Mouse (Mus musculus) T-helper 2 cell (primary cell): Measurements from ENCODE around the gene Il24.

Source experiments
- in situ Hi-C: fragments of 300-600 bp; cut with MboI, MseI; formaldehyde crosslinking; loops from one replicate; pipeline ENCODE4 v1.15.1; 2025; ENCODE audit warnings: high pct_unique_total_duplicates

Gene Il24

GRCm38 (mm10) chr1:130855723-130856122 lies 31.5 kb downstream of the Il24 start:
- in situ Hi-C loops: no loop called here

GRCm38 (mm10) chr1:130854819-130855218 lies 32.4 kb downstream of the Il24 start:
- in situ Hi-C loops: no loop called here

GRCm38 (mm10) chr1:130850405-130850804 lies 36.8 kb downstream of the Il24 start:
- in situ Hi-C loops: no loop called here

- in situ Hi-C loops: no loop called here
Observed at GRCm38 (mm10) chr1:130849530-130850214, 37.6 kb downstream of the Il24 start.

- in situ Hi-C loops: no loop called here
Observed at GRCm38 (mm10) chr1:130844516-130844915, 42.7 kb downstream of the Il24 start.

- in situ Hi-C loops: no loop called here
Observed at GRCm38 (mm10) chr1:130841621-130842020, 45.6 kb downstream of the Il24 start.

- in situ Hi-C loops: no loop called here
Observed at GRCm38 (mm10) chr1:130840599-130841379, 46.5 kb downstream of the Il24 start.

- in situ Hi-C loops: no loop called here
Observed at GRCm38 (mm10) chr1:130838288-130838687, 49.0 kb downstream of the Il24 start.

- in situ Hi-C loops: no loop called here
Observed at GRCm38 (mm10) chr1:130835161-130835936, 51.9 kb downstream of the Il24 start.

GRCm38 (mm10) chr1:130832230-130833149 lies 54.8 kb downstream of the Il24 start:
- in situ Hi-C loops: no loop called here
